Mouse (Mus musculus): Measurements from ENCODE around the gene Casz1. TPM values are rescaled to one million over a fixed set of nuclear protein-coding genes. Genes with fewer than 3 reads are reported as not detected.

The Casz1 gene
- polyA plus RNA-seq (2015; fragmentation: Nextera tagmentation; extraction: Ambion mirVana) = 16.2 and 17.3 TPM in 2 replicates

- Histone ChIP-seq H3K27ac (replicated peaks) (peak within 1 kb of the TSS; percentile 84), H3K4me3 (peak within 1 kb of the TSS; percentile 55), H3K4me1 (replicated peaks) (peaks cover 59% of the 10 kb centered on the region), H3K9me3 (no peaks in the 10 kb centered on the region), H3K4me2 (peak within 1 kb of the TSS; percentile 86), H3K27me3 (peaks cover 82% of the 10 kb centered on the region), H3K9ac (peak within 1 kb of the TSS; percentile 79), H3K36me3 (no peaks in the 10 kb centered on the region)
- peak; percentile 82 for ATAC-seq (ENCODE audit: low read depth)
- under 1% methylated on average over 68 of the region's 68 CpGs for WGBS
Measured at GRCm38 (mm10) chr4:148804137-148804779, at the start of gene Casz1. Gene Casz1 (plus strand): TSS chr4:148804429.

- no peaks in the 10 kb centered on the region for H3K27me3 ChIP-seq
- no peak overlapping the region for H3K9ac ChIP-seq
- H3K4me2 ChIP-seq = no peak overlapping the region
- ATAC-seq (ENCODE audit: low read depth) = no peak
- H3K27ac ChIP-seq (replicated peaks) = no peak overlapping the region
- 48% methylated on average over 4 of the region's 4 CpGs for WGBS
- H3K9me3 ChIP-seq = no peaks in the 10 kb centered on the region
- H3K4me1 ChIP-seq (replicated peaks) = no peaks in the 10 kb centered on the region
- no peaks in the 10 kb centered on the region for H3K36me3 ChIP-seq
- no peak overlapping the region for H3K4me3 ChIP-seq
Measured at GRCm38 (mm10) chr4:148758863-148759262, 45.4 kb upstream of the Casz1 start.

DNA sequence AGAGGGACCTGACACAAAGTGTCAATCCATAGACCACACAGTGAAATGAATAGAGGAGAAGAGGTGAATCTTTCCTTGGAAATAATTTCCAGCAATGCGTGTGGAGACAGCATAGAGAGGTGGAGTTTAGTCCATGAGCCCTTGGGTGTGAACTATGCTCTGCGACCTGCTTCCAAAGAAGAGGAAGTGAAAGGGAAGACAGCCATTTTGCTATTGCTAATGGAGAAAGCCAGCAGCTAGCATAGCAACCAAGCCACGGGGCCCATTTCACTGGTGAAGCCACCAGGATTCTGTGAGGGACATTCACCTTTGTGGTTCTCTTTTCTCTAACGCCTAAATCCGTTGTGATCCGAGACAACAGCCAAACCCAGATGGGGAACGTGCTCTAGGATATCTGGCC, 44.1 kb upstream of the Casz1 start:
- WGBS = 85% methylated on average over 7 of the region's 7 CpGs
- H3K4me3 ChIP-seq = no peak overlapping the region
- H3K9me3 ChIP-seq = no peaks in the 10 kb centered on the region
- no peak for ATAC-seq (ENCODE audit: low read depth)
- no peak overlapping the region for H3K27ac ChIP-seq (replicated peaks)
- no peaks in the 10 kb centered on the region for H3K4me1 ChIP-seq (replicated peaks)
- no peaks in the 10 kb centered on the region for H3K36me3 ChIP-seq
- H3K9ac ChIP-seq = no peak overlapping the region
- no peaks in the 10 kb centered on the region for H3K27me3 ChIP-seq
- no peak overlapping the region for H3K4me2 ChIP-seq

DNA sequence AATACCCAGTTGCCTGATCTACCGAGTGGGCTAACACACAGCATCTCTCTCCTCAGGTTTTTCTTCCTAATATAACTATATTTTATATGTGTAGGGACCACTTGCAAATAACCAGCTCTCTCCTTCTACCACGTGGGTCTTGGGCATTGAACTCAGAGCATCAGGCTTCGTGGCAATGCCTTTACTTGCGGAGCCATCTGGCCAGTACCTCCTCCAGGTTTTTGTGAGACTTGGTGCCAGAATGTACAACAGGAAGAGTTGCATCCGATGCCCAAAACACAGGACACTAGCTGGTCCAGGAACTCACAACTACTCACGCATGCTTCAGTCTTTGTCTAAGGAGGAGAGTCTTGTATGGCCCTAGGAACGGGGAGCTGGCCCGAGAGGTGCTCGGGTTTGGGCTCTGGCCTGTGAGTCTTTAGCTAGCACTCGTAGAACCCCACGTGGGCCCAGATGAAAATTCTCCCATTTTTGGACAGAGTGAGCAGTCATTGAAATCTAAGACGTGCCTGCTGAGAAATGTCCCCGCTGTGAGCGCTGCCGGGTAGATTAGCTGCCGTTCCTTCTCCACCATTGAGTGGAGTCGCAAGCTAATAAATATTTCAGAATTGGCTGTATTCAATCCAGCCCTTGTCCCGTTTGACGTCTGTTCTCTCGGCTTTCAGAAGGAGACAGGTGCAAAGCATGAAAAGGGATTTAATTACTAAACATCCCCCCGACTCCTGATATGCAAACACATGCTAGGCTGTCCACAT, 38.0 kb upstream of the Casz1 start:
- ATAC-seq (ENCODE audit: low read depth) = no peak
- Histone ChIP-seq H3K36me3 (no peaks in the 10 kb centered on the region), H3K4me1 (replicated peaks) (peaks cover 52% of the 10 kb centered on the region)

GRCm38 (mm10) chr4:148767655-148768305, 36.4 kb upstream of the Casz1 start:
- Histone ChIP-seq H3K27me3 (peaks cover 28% of the 10 kb centered on the region), H3K4me1 (replicated peaks) (peaks cover 62% of the 10 kb centered on the region), H3K4me2 (no peak overlapping the region), H3K27ac (replicated peaks) (peak overlapping the region; percentile 83), H3K9me3 (no peaks in the 10 kb centered on the region), H3K4me3 (no peak overlapping the region), H3K36me3 (no peaks in the 10 kb centered on the region), H3K9ac (no peak overlapping the region)
- WGBS = 23% methylated on average over 8 of the region's 8 CpGs
- no peak for ATAC-seq (ENCODE audit: low read depth)

More for the DNA sequence above, 38.0 kb upstream of the Casz1 start:
- WGBS = 42% methylated on average over 21 of the region's 21 CpGs
- H3K4me2 ChIP-seq = no peak overlapping the region
- 0 out of 2 replicates have a peak, but pooled peaks cover 12% of the 10 kb centered on the region for H3K27me3 ChIP-seq
- no peak overlapping the region for H3K4me3 ChIP-seq
- no peaks in the 10 kb centered on the region for H3K9me3 ChIP-seq
- H3K9ac ChIP-seq = no peak overlapping the region
- H3K27ac ChIP-seq (replicated peaks) = peak overlapping the region; percentile 63

- Histone ChIP-seq H3K9me3 (no peaks in the 10 kb centered on the region), H3K4me1 (replicated peaks) (peaks cover 62% of the 10 kb centered on the region), H3K27ac (replicated peaks) (peak overlapping the region; percentile 83), H3K9ac (no peak overlapping the region), H3K36me3 (no peaks in the 10 kb centered on the region), H3K27me3 (peaks cover 37% of the 10 kb centered on the region), H3K4me3 (no peak overlapping the region), H3K4me2 (no peak overlapping the region)
- peak; percentile 30 for ATAC-seq (ENCODE audit: low read depth)
- 28% methylated on average over 10 of the region's 10 CpGs for WGBS
Measured at GRCm38 (mm10) chr4:148768649-148769048, 35.6 kb upstream of the Casz1 start.

DNA sequence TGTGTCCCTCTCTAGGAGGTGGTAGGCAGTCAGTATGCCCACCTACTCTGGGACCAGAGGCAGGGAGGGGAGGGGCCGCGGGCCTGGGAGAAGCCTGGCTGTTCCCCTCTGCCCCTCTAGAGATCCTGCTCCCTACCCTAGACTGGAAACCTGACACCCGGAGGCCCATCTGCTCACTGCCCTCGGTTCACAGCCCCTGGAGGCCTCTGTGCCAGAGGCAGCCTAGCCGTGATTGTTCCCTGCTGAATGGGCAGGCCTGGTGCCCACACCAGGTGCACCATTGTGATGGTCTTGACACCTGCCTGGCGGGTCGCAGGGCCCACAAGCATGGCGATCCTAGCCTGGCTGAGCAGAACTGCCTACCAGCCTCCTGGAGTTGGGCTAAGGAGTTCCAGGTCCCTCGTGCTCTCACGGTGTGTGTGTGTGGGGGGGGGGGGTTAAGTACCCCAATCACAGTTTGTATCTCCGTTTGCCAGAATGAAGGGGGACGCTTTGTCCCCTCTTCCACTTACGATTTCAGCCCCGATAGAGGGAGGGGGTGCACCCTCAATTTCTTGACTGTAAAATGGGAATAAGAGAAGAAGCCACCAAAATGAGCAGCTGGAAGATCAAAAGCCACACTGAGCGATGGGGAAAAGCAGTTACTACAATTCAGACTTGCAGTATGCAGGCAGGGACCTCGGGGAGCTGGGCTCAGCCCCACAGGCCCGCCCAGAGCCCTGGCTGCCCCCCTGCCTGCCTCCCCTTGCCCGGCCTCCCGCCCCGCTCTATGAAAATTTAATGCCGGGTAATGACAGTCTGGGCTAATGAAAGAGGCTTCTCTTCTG, 33.4 kb upstream of the Casz1 start:
- Histone ChIP-seq H3K36me3 (no peaks in the 10 kb centered on the region), H3K4me1 (replicated peaks) (peaks cover 79% of the 10 kb centered on the region), H3K27ac (replicated peaks) (peak overlapping the region; percentile 74), H3K4me3 (no peak overlapping the region), H3K9ac (0 out of 2 replicates have a peak overlapping the region, but pooled peaks have one; percentile 51), H3K9me3 (no peaks in the 10 kb centered on the region), H3K4me2 (peak overlapping the region; percentile 40), H3K27me3 (peaks cover 38% of the 10 kb centered on the region)
- ATAC-seq (ENCODE audit: low read depth) = peak; percentile 24
- WGBS = 4% methylated on average over 21 of the region's 21 CpGs

GRCm38 (mm10) chr4:148771409-148771929, 32.8 kb upstream of the Casz1 start:
- H3K4me1 ChIP-seq (replicated peaks) = peaks cover 80% of the 10 kb centered on the region
- WGBS = 2% methylated on average over 14 of the region's 14 CpGs
- H3K4me2 ChIP-seq = peak overlapping the region; percentile 40
- H3K27me3 ChIP-seq = peaks cover 38% of the 10 kb centered on the region
- H3K9ac ChIP-seq = peak overlapping the region; percentile 51
- no peaks in the 10 kb centered on the region for H3K36me3 ChIP-seq
- peak overlapping the region; percentile 74 for H3K27ac ChIP-seq (replicated peaks)
- ATAC-seq (ENCODE audit: low read depth) = no peak
- no peaks in the 10 kb centered on the region for H3K9me3 ChIP-seq
- H3K4me3 ChIP-seq = no peak overlapping the region

DNA sequence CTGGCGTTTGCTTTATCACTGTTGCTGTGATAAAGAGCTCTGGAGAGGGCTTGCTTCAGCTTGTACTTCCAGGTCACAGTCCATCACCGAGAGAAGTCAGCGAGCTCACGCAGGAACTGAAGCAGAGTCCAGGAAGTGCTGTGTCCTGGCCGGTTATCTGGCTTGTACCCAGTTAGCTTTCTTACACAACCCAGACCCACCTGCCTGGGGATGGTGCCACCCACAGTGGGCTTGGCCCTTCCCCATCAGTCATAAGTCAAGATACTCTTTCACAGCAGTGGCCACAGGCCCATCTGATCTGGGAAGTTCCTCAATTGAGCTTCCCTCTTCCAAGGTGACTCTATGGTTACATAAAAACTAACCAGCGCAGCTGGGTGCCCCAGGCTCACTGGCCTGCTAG, 31.6 kb upstream of the Casz1 start:
- no peak overlapping the region for H3K4me2 ChIP-seq
- WGBS = 76% methylated on average over 6 of the region's 6 CpGs
- H3K9me3 ChIP-seq = no peaks in the 10 kb centered on the region
- H3K27ac ChIP-seq (replicated peaks) = no peak overlapping the region
- peaks cover 71% of the 10 kb centered on the region for H3K4me1 ChIP-seq (replicated peaks)
- peaks cover 38% of the 10 kb centered on the region for H3K27me3 ChIP-seq
- no peak overlapping the region for H3K9ac ChIP-seq
- H3K36me3 ChIP-seq = no peaks in the 10 kb centered on the region
- H3K4me3 ChIP-seq = no peak overlapping the region
- no peak for ATAC-seq (ENCODE audit: low read depth)

GRCm38 (mm10) chr4:148774036-148774435, 30.2 kb upstream of the Casz1 start:
- no peak for ATAC-seq (ENCODE audit: low read depth)
- Histone ChIP-seq H3K4me3 (no peak overlapping the region), H3K4me1 (replicated peaks) (peaks cover 69% of the 10 kb centered on the region), H3K36me3 (no peaks in the 10 kb centered on the region), H3K9me3 (no peaks in the 10 kb centered on the region), H3K27ac (replicated peaks) (no peak overlapping the region), H3K4me2 (no peak overlapping the region), H3K27me3 (peaks cover 44% of the 10 kb centered on the region), H3K9ac (no peak overlapping the region)
- 71% methylated on average over 6 of the region's 6 CpGs for WGBS

- Histone ChIP-seq H3K36me3 (no peaks in the 10 kb centered on the region), H3K9me3 (no peaks in the 10 kb centered on the region), H3K4me3 (no peak overlapping the region), H3K9ac (no peak overlapping the region), H3K4me1 (replicated peaks) (peaks cover 61% of the 10 kb centered on the region), H3K27ac (replicated peaks) (no peak overlapping the region; the same call in 1 of the 2 replicates), H3K4me2 (no peak overlapping the region), H3K27me3 (peaks cover 40% of the 10 kb centered on the region)
- 54% methylated on average over 10 of the region's 10 CpGs for WGBS
- peak; percentile 52; the same call in 1 of the 2 replicates for ATAC-seq (ENCODE audit: low read depth)
Measured at GRCm38 (mm10) chr4:148775476-148776269, 28.6 kb upstream of the Casz1 start.
